Mouse (Mus musculus) ES-E14 (cell line): Measurements from ENCODE around the gene Bola2.

ENCODE experiments used
- CHD2 ChIP-seq: IDR thresholded peaks from 2 replicates; pipeline ENCODE4 v1.6.1; 2014; ENCODE audit warnings: mild to moderate bottlenecking, low read depth, low read length, inconsistent platforms
- ZC3H11A ChIP-seq: IDR thresholded peaks from 2 replicates; pipeline ENCODE4 v1.6.1; 2012; ENCODE audit warnings: low read depth, mild to moderate bottlenecking, inconsistent platforms, low read length, borderline replicate concordance

DNA sequence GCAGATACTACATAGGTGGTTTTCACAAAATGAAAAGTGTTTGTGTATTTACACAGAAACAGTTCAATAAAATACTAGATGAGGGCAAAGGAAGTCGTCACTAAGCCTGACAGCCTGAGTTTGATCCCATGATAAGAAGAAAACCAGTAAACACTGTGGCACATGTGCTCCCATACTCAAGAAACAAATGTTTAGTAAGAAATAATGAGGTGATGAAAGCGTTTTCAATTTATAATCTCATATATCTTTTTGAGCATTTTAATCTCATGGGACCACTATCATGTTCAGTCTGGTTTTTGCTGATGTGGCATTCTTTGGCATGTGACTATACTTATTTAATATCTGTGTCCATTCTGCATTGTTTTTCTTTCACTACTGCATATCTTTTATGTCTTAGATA is 41.2 kb upstream of the Bola2 start:
- TF ChIP-seq ZC3H11A (no peak), CHD2 (no peak)
